1 mouse cellular context compared by ENCODE assay signal in genomic region chr9:70678682-70679131, GRCm38 (mm10).
TF ChIP-seq lines count a peak whose summit lies in the region.

TSS of gene Adam10 (plus strand) at chr9:70678997.

TF ChIP-seq in CH12.LX, 34 proteins besides CTCF, POLR2A, EP300 and RAD21 (continued from another document):
- TF ChIP-seq ZC3H11A (IDR thresholded peaks at IDR 0.05; ENCODE audit: low read depth, low read length) (no peak), ZNF384 (IDR thresholded peaks at IDR 0.05; ENCODE audit: low read depth, low read length) (no peak), SMC3 (IDR thresholded peaks at IDR 0.05; ENCODE audit: low read depth, low read length) (no peak), JUN (IDR thresholded peaks at IDR 0.05; ENCODE audit: insufficient read depth, low read depth, low read length) (no peak), BHLHE40 (IDR thresholded peaks at IDR 0.05; ENCODE audit: low read depth, low read length) (peak; percentile 49; the same call in 1 of the 2 replicates), ETS1 (conservative IDR thresholded peaks at IDR 0.05; ENCODE audit: low read depth, low read length) (no peak), IRF4 (IDR thresholded peaks at IDR 0.05; ENCODE audit: low read depth, low read length) (0 out of 2 replicates have a peak, but pooled peaks have one; percentile 53), ZKSCAN1 (IDR thresholded peaks at IDR 0.05; ENCODE audit: borderline replicate concordance, low read depth, low read length) (no peak), NRF1 (IDR thresholded peaks at IDR 0.05; ENCODE audit: low read depth, low read length) (peak; percentile 93), MAX (IDR thresholded peaks at IDR 0.05; ENCODE audit: low read length) (peak; percentile 90), TCF12 (IDR thresholded peaks at IDR 0.05; ENCODE audit: low read depth, low read length) (peak; percentile 80), RCOR1 (conservative IDR thresholded peaks at IDR 0.05; ENCODE audit: low read depth, low read length) (peak; percentile 68; the same call in 1 of the 2 replicates), POLR2AphosphoS2 (IDR thresholded peaks at IDR 0.05; ENCODE audit: low read depth, low read length) (0 out of 2 replicates have a peak, but pooled peaks have one; percentile 46), UBTF (IDR thresholded peaks at IDR 0.05; ENCODE audit: low read depth, low read length) (peak; percentile 89), PAX5 (IDR thresholded peaks at IDR 0.05; ENCODE audit: low read length) (no peak), MAFK (IDR thresholded peaks at IDR 0.05; ENCODE audit: insufficient replicate concordance, low read length) (no peak), ELF1 (IDR thresholded peaks at IDR 0.05; ENCODE audit: low read depth, low read length) (peak; percentile 86), TBP (conservative IDR thresholded peaks at IDR 0.05; ENCODE audit: low read depth, low read length) (no peak)
